Mouse (Mus musculus) embryonic facial prominence, embryonic 13.5 days (tissue): ENCODE measurements around the gene Gm12248. TPM values are rescaled to one million over a fixed set of nuclear protein-coding genes. Genes with fewer than 3 reads are reported as not detected.
A peak's percentile ranks its signal among the peaks of the same experiment; 100 is the strongest.

ENCODE experiments used
- ATAC-seq: fragments of 200-750 bp; cut with Nextera tagmentation; 2 replicates; pipeline ENCODE4 v1.8.0; 2017; ENCODE audit warnings: low read depth; ENCODE audit not compliant: insufficient number of reproducible peaks, insufficient read depth, low FRiP score, low TSS enrichment
- H3K27ac ChIP-seq: fragments of 300-500 bp; sonication (generic); 2 replicates; pipeline ENCODE4 v1.5.1; 2015; ENCODE audit warnings: moderate library complexity, mild to moderate bottlenecking, inconsistent platforms
- H3K27me3 ChIP-seq: fragments of 300-500 bp; sonication (generic); 2 replicates; pipeline ENCODE4 v1.6.1; 2015; ENCODE audit warnings: mild to moderate bottlenecking, inconsistent platforms
- H3K36me3 ChIP-seq: fragments of 300-500 bp; sonication (generic); 2 replicates; pipeline ENCODE4 v1.6.1; 2015; ENCODE audit warnings: mild to moderate bottlenecking, inconsistent platforms
- H3K4me1 ChIP-seq: fragments of 300-500 bp; sonication (generic); 2 replicates; pipeline ENCODE4 v1.6.1; 2015; ENCODE audit warnings: inconsistent platforms
- H3K4me2 ChIP-seq: fragments of 300-500 bp; sonication (generic); 2 replicates; pipeline ENCODE4 v1.6.1; 2015; ENCODE audit warnings: moderate library complexity, mild to moderate bottlenecking, inconsistent platforms
- H3K4me3 ChIP-seq: fragments of 300-500 bp; sonication (generic); 2 replicates; pipeline ENCODE4 v1.5.1; 2015; ENCODE audit warnings: mild to moderate bottlenecking, inconsistent platforms
- H3K9ac ChIP-seq: fragments of 300-500 bp; sonication (generic); 2 replicates; pipeline ENCODE4 v1.6.1; 2015; ENCODE audit warnings: mild to moderate bottlenecking, inconsistent platforms
- H3K9me3 ChIP-seq: fragments of 300-500 bp; sonication (generic); 2 replicates; pipeline ENCODE4 v1.6.1; 2016; ENCODE audit warnings: inconsistent platforms
- WGBS: fragments of 180-500 bp; shearing (Covaris S2); methylation state at CpG from one replicate; pipeline ENCODE4 v1.1.7; 2015; ENCODE audit warnings: mixed read lengths; 5-methylcytosine and 5-hydroxymethylcytosine counted together
- polyA plus RNA-seq: library from polyadenylated mRNA; unstranded; fragments of >200 nt; fragmentation: Nextera tagmentation; extraction: Ambion mirVana; gene quantifications from 2 replicates; pipeline ENCODE4 v1.2.1, GENCODE M21; 2015

Gm12248 gene
- polyA plus RNA-seq, 1 experiment from 2014 or later: not detected

DNA sequence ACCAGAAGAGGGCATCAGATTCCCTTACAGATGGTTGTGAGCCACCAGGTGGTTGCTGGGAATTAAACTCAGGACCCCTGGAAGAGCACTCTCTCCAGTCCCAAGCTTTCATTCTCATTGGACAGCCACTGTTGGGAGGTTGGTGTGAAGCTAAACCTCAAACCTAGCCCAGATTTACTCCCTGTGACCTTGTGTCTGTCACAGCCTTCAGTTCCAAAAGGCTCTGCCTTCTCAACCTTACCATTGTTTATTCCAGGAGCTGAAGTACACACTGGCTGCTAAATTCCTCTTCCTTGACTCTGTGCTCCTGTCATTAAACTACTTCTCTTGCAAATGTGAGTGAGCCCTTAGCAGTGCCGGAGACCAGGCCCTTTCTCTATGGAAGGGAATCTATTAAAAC lies 64.0 kb downstream of the Gm12248 start:
- Histone ChIP-seq H3K36me3 (no peaks in the 10 kb centered on the region), H3K4me3 (no peak overlapping the region), H3K4me1 (peaks cover 27% of the 10 kb centered on the region), H3K9ac (no peak overlapping the region), H3K27ac (no peak overlapping the region), H3K4me2 (no peak overlapping the region), H3K9me3 (no peaks in the 10 kb centered on the region), H3K27me3 (no peaks in the 10 kb centered on the region)
- 85% methylated on average over 1 of the region's 1 CpGs for whole genome bisulfite sequencing
- no peak for ATAC-seq

DNA sequence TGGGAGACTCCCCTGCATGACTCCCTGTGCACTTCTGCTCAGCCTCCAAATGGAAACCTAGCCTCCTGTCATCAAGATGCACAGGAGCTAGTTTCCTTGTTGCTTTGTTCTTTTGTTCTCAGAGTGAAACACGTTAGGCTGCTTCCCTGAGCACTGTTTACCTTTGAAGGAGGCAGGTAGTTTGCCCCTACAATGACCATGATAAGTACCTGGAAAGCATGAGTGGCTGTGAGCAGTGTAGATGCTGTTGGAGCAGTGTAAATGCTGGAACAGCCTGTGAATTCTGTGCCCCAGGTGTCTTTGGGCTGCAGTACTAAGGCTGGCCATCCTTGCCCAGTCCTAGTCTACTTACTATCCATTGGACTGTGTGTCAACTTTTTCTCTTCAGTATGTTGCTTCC lies 66.1 kb downstream of the Gm12248 start:
- H3K36me3 ChIP-seq: no peaks in the 10 kb centered on the region
- no peak overlapping the region for H3K4me2 ChIP-seq
- H3K27me3 ChIP-seq: no peaks in the 10 kb centered on the region
- no peaks in the 10 kb centered on the region for H3K9me3 ChIP-seq
- no peak overlapping the region for H3K4me3 ChIP-seq
- WGBS: 73% methylated on average over 1 of the region's 1 CpGs
- ATAC-seq: no peak
- H3K4me1 ChIP-seq: peaks cover 21% of the 10 kb centered on the region
- no peak overlapping the region for H3K9ac ChIP-seq
- no peak overlapping the region for H3K27ac ChIP-seq

DNA sequence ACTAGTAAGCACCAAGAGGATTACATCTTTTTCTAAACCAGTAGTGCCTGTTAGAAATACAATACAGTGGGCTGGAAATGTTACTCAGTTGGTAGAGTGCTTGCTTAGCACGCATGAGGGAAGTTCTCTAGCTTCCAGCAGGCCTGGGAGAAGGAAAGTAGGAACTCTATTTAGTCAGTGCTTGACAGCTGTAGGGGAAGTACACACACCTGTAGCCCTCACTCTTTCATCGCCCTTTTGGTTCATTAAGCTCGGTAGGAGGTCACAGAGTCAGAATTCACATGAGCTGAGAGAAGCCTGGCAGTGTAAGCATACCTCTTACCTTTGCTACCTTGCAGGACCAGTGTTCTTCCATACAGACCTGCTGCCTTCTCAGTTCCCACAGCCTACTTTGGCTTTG lies 66.6 kb downstream of the Gm12248 start:
- H3K4me2 ChIP-seq: no peak overlapping the region
- H3K9me3 ChIP-seq: no peaks in the 10 kb centered on the region
- WGBS: 75% methylated on average over 3 of the region's 3 CpGs
- no peaks in the 10 kb centered on the region for H3K27me3 ChIP-seq
- no peaks in the 10 kb centered on the region for H3K36me3 ChIP-seq
- no peak overlapping the region for H3K9ac ChIP-seq
- no peak for ATAC-seq
- no peak overlapping the region for H3K4me3 ChIP-seq
- peaks cover 25% of the 10 kb centered on the region for H3K4me1 ChIP-seq
- no peak overlapping the region for H3K27ac ChIP-seq

DNA sequence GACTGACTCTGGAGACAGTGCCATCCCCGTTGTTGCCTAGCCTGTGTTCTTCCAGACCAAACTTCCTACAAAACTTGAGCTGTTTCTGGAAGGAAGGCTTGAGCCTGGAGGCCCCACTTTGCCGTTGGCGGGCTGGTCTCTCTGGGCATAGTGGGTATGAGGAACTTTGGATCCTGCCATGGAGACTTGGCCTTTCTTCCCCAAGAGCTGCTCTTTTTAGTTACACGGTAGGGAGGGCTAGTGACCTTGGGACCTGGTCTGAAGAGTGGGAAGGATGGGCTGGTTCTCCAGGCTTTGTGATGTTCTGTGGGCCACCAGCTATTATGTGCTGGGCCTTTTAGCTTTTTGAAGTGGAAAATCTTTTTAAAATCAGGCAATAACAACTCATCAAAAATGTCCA lies 67.1 kb downstream of the Gm12248 start:
- no peak overlapping the region for H3K27ac ChIP-seq
- H3K4me1 ChIP-seq: peaks cover 29% of the 10 kb centered on the region
- H3K36me3 ChIP-seq: no peaks in the 10 kb centered on the region
- ATAC-seq: no peak
- no peak overlapping the region for H3K9ac ChIP-seq
- H3K4me2 ChIP-seq: no peak overlapping the region
- WGBS: 86% methylated on average over 4 of the region's 4 CpGs
- H3K27me3 ChIP-seq: no peaks in the 10 kb centered on the region
- no peak overlapping the region for H3K4me3 ChIP-seq
- no peaks in the 10 kb centered on the region for H3K9me3 ChIP-seq

DNA sequence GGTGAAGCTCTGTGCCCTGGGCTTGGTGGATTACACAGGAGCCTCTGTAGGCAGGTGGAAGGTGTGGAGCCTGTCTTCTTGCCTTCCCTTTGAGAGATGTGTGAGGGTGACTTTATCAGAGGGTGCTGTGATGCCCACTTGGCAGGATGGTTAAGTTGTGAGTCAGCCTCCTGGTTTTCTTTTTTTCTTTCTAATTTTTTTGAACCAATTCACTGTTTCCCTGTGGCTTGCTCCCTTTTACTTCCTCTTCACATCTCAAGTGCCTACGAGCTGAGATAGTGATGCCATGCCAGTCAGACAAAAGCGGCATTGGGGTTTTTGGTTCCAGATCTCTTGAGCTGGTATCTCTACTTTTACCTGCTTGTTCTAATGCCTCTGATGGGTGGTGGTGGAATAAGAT lies 68.3 kb downstream of the Gm12248 start:
- peaks cover 30% of the 10 kb centered on the region for H3K4me1 ChIP-seq
- no peaks in the 10 kb centered on the region for H3K27me3 ChIP-seq
- no peaks in the 10 kb centered on the region for H3K9me3 ChIP-seq
- no peaks in the 10 kb centered on the region for H3K36me3 ChIP-seq
- 90% methylated on average over 2 of the region's 2 CpGs for WGBS
- no peak overlapping the region for H3K27ac ChIP-seq
- H3K4me2 ChIP-seq: no peak overlapping the region
- ATAC-seq: no peak
- 0 out of 2 replicates have a peak overlapping the region, but pooled peaks have one; percentile 21 for H3K9ac ChIP-seq
- H3K4me3 ChIP-seq: no peak overlapping the region

DNA sequence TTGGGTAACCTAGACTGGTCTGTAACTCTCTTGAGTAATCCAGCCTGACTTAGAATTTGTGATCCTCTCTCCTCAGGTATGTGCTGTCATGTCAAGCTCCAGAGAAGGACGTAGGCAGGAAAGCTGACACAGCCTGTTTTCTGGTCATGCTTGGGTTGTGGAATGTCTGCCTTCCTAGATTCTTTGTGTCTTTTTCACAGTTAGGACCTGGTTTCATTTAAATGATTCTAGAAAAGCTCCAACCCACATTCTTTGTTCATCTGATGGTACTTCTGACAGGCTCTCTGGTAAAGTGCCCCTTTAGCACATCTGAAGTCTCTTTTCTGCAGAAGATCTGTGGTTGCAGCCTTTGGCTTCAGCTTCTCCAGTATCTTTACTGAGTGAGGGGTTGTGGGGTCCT lies 68.7 kb downstream of the Gm12248 start:
- Histone ChIP-seq H3K4me2 (no peak overlapping the region), H3K27ac (no peak overlapping the region), H3K36me3 (no peaks in the 10 kb centered on the region), H3K9me3 (no peaks in the 10 kb centered on the region), H3K9ac (0 out of 2 replicates have a peak overlapping the region, but pooled peaks have one; percentile 21), H3K4me3 (no peak overlapping the region), H3K27me3 (no peaks in the 10 kb centered on the region), H3K4me1 (peaks cover 30% of the 10 kb centered on the region)
- no peak for ATAC-seq
- 40% methylated on average over 1 of the region's 1 CpGs for WGBS

DNA sequence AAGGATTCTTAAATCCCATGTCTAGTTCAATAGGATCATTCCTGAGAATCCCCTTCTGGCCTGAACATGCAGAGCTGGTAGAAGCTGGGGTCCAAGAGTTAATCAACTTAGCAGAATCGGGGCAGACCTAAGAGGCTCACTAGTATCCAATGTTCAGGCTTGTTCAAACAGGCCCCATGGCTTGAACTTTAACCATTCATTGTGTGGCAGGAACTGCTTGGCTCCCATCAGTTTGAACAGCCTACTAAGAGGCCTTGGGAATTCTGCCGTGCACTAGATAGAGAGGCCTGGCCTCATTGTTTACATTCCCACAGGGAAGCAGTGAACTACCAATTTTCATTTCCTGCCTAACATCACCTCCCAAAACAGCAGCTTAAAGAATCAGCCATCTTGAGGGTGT lies 71.3 kb downstream of the Gm12248 start:
- Histone ChIP-seq H3K9ac (no peak overlapping the region), H3K27ac (no peak overlapping the region), H3K36me3 (no peaks in the 10 kb centered on the region), H3K4me2 (no peak overlapping the region), H3K27me3 (no peaks in the 10 kb centered on the region), H3K9me3 (no peaks in the 10 kb centered on the region), H3K4me3 (no peak overlapping the region), H3K4me1 (peaks cover 50% of the 10 kb centered on the region)
- ATAC-seq: no peak
- WGBS: 31% methylated on average over 2 of the region's 2 CpGs

DNA sequence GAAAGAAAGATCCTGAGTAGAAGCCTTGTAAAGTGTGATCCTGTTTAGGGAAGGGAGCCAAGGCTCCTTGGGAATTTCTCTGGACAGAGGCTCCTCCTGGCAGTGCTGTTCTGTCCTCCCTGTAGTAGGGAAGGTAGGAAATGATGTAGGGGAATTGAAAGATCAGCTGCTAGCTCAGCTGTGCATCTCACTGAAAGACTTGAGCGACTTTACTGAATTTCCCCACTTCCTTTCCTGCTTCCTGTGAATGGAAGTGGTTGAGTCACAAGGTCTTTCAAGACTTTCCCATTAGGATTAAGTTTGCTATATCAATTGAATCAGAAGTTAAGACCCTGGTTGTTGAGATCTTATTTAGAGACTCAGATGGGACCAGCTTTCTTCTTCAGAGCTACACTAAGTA lies 71.8 kb downstream of the Gm12248 start:
- H3K9me3 ChIP-seq: no peaks in the 10 kb centered on the region
- H3K27me3 ChIP-seq: no peaks in the 10 kb centered on the region
- H3K36me3 ChIP-seq: no peaks in the 10 kb centered on the region
- 63% methylated on average over 1 of the region's 1 CpGs for WGBS
- no peak overlapping the region for H3K27ac ChIP-seq
- H3K4me1 ChIP-seq: peaks cover 51% of the 10 kb centered on the region
- no peak overlapping the region for H3K4me3 ChIP-seq
- no peak overlapping the region for H3K4me2 ChIP-seq
- H3K9ac ChIP-seq: no peak overlapping the region
- no peak for ATAC-seq

DNA sequence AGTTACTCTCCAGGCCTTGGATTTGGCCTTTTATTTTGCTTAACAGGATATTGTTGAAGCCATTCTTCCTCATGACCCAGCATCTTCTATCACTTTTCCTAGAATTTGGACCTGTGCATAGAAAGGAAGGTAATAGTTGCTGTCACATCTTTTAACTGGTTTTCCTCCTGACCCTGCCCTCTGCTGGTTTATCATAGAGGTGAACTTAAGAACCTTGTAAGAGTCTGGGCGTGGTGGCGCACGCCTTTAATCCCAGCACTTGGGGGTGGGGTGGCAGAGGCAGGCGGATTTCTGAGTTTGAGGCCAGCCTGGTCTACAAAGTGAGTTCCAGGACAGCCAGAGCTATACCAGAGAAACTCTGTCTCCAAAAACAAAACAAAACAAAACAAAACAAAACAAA lies 74.2 kb downstream of the Gm12248 start:
- Histone ChIP-seq H3K9me3 (no peaks in the 10 kb centered on the region), H3K4me3 (no peak overlapping the region), H3K9ac (no peak overlapping the region), H3K4me1 (peaks cover 53% of the 10 kb centered on the region), H3K4me2 (no peak overlapping the region), H3K27ac (no peak overlapping the region), H3K27me3 (no peaks in the 10 kb centered on the region), H3K36me3 (no peaks in the 10 kb centered on the region)
- 94% methylated on average over 4 of the region's 4 CpGs for WGBS
- ATAC-seq: no peak

DNA sequence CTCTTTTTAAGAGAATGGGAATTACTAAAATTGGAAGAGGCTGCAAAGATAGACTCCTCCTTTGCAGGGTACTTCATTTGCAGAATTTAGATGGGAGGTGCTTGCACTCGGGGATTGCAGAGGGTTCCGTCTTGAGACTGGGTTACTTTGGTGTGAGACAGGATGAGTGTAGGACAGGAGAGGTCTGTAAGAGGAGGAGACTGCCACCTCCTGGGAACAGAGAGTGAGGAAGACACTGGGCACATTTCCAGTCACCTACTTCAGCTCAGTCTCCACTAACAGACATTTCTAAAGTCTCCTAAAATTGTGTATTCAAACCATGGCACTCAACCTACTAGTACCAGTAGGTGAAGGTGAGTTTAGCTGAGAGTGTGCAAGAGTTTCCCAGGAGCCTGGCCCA lies 74.6 kb downstream of the Gm12248 start:
- Histone ChIP-seq H3K9me3 (no peaks in the 10 kb centered on the region), H3K27me3 (no peaks in the 10 kb centered on the region), H3K36me3 (no peaks in the 10 kb centered on the region), H3K9ac (no peak overlapping the region), H3K4me1 (peaks cover 53% of the 10 kb centered on the region), H3K4me3 (no peak overlapping the region), H3K4me2 (no peak overlapping the region), H3K27ac (no peak overlapping the region)
- 72% methylated on average over 2 of the region's 2 CpGs for WGBS
- ATAC-seq: no peak

DNA sequence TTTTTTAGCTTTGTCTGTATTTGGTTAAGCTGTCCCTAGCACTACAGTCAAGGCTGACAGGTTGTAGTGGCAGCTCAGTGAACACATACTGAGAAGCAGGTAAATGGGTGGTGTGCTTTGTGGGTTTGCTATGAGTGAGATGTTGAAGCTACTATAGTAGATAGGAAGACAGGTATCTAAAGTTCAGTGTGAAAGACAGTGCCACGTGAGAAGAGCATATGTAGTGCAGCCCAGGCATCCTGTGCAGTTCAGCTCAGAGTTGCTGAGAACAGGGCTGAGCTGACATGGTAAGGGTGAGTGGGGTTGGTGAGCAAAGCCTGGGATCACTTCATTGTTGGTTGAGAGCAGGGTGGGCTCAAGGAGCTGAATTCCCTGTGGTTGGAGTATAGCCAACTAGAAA lies 75.5 kb downstream of the Gm12248 start:
- no peaks in the 10 kb centered on the region for H3K9me3 ChIP-seq
- no peaks in the 10 kb centered on the region for H3K36me3 ChIP-seq
- peaks cover 53% of the 10 kb centered on the region for H3K4me1 ChIP-seq

DNA sequence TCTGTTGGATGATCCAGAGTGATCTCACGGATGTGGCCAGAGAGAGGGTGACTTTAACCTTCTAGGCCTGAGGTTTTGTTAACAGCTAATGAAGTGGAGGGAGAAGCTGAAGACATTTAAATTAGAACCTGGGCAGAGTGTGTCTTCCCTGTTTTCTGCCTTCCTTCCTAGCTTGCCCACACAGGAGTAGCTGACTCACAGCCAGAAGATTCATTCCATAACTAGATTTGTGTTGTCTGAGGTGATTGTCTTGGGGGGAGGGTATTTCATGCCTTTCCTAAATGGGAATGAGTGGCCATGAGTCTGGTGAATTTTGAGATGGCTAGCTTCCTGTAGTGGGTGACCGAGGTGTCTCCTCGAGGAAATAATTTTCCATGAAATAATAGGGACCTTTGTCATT lies 76.6 kb downstream of the Gm12248 start:
- H3K36me3 ChIP-seq: no peaks in the 10 kb centered on the region
- ATAC-seq: no peak
- H3K27ac ChIP-seq: peak overlapping the region; percentile 33; the same call in 1 of the 2 replicates
- WGBS: 51% methylated on average over 3 of the region's 3 CpGs
- H3K4me3 ChIP-seq: no peak overlapping the region
- no peaks in the 10 kb centered on the region for H3K9me3 ChIP-seq
- no peak overlapping the region for H3K9ac ChIP-seq
- peak overlapping the region; percentile 24 for H3K4me2 ChIP-seq
- H3K27me3 ChIP-seq: no peaks in the 10 kb centered on the region
- H3K4me1 ChIP-seq: peaks cover 51% of the 10 kb centered on the region

More for the DNA sequence above, 75.5 kb downstream of the Gm12248 start:
- WGBS: 56% methylated on average over 1 of the region's 1 CpGs
- no peak for ATAC-seq
- Histone ChIP-seq H3K9ac (peak overlapping the region; percentile 51; the same call in 1 of the 2 replicates), H3K4me2 (no peak overlapping the region), H3K27ac (peak overlapping the region; percentile 78; the same call in 1 of the 2 replicates), H3K27me3 (no peaks in the 10 kb centered on the region), H3K4me3 (no peak overlapping the region)

DNA sequence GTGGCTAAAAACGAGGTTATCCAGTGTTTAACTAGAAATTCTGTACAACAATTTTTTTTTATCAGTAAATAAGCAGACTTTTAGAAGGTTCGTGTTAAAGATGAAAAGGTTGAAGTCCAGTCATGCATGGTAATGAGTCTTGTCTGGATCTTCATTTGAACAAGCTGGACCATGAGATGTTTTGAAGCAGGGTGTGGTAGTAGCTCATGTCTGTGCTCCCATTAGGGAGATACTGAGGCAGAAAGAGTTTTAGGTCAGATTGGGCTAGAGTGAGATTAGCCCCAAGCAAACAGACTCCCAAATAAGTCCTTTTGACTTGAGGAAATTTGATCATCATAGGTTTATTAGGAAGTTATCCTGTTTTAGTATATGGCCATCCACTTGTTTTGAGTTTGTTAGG lies 77.6 kb downstream of the Gm12248 start:
- 69% methylated on average over 2 of the region's 2 CpGs for WGBS

More for the DNA sequence above, 77.6 kb downstream of the Gm12248 start:
- Histone ChIP-seq H3K36me3 (no peaks in the 10 kb centered on the region), H3K4me2 (no peak overlapping the region), H3K9me3 (no peaks in the 10 kb centered on the region), H3K27me3 (no peaks in the 10 kb centered on the region), H3K4me3 (no peak overlapping the region), H3K4me1 (peaks cover 51% of the 10 kb centered on the region), H3K27ac (no peak overlapping the region), H3K9ac (no peak overlapping the region)
- ATAC-seq: no peak
